Mouse (Mus musculus): ENCODE data around the gene Crlf1.
A peak's percentile ranks its signal among the peaks of the same experiment; 100 is the strongest.

Crlf1 gene

DNA sequence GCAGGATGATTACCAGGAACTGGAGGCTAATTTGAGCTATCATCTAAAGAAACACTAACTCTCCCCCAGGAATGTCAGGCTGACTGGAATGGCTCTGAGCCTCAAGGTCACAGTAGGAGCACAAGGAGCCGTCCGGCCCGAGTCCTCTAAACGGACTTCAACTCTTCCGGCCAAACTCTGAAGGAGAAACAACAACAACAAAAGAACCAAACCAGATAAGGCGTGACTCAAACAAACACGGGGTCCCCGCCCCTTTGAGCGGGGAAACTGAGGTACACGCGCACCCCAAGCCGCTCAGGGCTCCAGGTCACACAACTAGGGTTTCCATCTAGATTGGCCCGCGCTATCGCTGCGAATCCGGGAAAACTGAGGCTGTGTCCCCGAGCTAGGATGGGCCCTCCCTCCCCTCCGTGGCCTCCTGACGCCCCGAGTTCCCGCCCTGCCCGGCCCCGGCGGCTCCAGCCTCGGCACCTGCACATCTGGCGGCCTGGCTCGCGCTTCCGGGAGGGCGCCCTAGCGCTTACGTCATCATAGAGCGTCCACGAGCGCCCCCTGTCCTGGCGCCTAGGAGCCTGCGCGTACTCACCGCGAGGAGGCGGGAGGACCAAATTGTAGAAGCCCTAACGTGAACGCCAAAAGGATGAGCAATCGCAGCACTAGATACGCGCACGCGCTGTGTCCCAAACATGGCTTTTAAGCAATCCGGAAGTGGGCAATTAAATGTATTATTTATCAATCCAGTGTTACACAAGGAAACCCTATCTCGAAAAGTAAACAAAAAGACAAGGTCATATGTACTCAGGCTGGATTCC is 29.8 kb downstream of the Crlf1 start:
- peak; percentile 97 for DNase-seq (ENCODE audit: inconsistent ontology term)

DNA sequence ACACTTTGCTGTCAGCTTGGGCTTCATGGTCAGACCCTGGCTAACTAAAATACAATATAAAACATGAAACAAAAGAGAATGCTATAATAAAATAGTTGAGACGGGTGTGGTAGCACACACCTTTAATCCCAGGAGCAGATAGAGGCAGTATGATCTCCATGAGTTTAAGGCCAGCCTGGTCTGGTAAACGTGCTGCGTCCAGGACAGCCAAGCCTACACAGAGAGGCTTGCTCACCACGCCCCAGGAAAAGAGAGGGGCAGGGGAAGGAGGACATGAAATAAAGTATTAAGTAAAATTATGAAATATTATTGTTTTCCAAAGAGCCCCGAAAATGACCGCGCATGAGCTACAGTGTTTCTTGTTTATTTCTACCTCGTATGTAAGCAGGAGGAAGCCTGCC is 34.2 kb downstream of the Crlf1 start:
- DNase-seq (ENCODE audit: inconsistent ontology term), result no peak

DNA sequence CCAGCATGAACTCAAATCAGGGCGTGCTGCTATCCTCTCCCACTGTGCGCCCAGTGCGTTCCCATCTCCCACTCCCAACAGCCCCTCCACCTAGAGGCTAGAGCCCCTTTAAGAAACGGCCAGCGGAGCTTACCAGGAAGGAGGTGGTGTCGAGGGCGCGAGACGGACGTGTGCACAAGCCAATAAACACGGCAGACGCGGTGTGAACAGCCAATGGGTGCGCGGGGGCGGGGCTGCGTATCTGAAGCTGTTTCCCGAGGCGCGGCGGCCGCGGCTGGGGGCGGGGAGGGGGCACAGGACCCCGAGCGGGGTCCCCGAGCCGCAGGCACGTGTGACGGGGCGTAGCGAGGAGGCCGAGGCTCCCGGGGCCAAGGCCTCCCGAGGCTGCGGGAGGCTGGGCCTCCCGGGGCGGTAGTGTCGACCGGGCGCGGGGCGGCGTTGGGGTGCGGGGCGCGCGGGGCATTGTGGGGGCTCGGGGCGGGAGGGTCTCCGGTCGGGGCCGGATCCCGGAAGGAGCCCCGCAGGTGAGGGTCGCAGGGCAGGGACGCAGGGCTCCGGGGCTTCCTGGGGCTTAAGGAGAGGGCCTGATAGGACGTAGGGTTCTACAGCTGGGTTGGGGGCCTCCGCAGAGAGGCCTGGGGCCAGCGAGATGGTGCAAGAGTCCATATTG is 34.7 kb downstream of the Crlf1 start, which contains the start of the genes Fkbp8 and Kxd1:
Gene Fkbp8 (plus strand): TSS at position 213 of the 670 bp plus-strand sequence.
Gene Kxd1 (minus strand): TSS at position 445 of the 670 bp plus-strand sequence.
- peak; percentile 97 for DNase-seq (ENCODE audit: inconsistent ontology term)

DNA sequence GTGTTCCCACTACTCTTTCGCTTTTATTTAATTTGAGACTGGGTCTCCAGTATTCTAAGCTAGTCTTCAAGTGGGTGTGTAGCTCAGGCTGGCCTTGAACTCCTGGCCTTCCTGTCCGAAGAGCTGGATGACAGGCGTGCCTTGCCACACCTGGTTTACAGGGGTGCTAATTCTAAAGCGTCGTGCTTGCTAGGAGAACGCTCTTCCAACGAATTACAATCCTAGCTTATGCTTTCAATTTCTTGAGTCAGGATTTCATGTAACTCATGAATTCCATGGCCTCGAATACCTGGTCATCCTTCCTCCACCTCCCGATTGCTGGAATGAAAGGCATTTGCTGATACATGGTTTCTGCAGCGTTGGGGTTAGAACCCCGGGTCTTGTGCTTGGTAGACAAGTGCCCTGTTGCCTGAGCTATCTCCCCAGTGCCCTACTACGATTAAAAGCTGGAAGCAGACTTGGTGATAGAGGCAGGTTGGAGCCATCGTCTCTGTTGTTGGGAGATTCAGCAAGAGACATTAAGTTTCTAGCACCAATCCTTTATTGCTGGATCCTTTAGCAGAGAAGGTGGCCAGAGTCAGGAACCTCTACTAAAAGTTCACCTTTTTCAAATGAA is 35.3 kb downstream of the Crlf1 start:
- no peak for DNase-seq (ENCODE audit: inconsistent ontology term)

DNA sequence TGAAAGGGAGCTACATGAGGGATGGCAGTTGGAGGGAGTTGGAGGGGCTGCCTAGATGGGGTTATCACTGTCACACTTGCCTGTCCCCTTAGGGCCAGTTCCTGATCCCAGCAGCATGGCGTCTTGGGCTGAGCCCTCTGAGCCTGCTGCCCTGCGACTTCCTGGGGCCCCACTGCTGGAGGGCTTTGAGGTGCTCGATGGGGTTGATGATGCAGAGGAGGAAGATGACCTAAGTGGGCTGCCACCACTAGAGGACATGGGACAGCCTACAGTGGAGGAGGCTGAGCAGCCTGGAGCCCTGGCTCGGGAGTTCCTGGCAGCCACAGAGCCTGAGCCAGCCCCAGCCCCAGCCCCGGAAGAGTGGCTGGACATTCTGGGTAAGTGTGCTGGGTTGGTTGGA is 36.3 kb downstream of the Crlf1 start:
- DNase-seq (ENCODE audit: inconsistent ontology term), result no peak

DNA sequence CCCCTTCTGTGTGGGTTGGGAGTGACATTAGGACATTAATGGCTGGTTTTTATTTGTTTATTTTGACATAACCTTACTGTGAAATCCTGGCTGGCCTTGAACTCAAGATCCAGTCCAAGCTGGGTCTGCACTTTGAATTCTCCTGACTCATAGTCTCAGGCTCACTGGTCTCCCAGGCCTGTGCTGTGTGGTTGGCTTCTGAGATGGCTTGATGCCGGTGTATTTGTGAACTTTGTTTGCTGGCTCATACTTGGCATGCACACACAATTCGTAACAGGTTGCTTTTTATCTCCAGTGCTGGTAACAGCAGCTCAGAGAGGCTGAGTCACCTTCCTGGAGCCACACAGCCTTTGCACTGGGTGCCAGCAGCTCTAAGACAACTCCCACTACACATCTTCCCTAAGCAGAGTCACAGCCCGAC is 36.8 kb downstream of the Crlf1 start:
- DNase-seq (ENCODE audit: inconsistent ontology term), result no peak

DNA sequence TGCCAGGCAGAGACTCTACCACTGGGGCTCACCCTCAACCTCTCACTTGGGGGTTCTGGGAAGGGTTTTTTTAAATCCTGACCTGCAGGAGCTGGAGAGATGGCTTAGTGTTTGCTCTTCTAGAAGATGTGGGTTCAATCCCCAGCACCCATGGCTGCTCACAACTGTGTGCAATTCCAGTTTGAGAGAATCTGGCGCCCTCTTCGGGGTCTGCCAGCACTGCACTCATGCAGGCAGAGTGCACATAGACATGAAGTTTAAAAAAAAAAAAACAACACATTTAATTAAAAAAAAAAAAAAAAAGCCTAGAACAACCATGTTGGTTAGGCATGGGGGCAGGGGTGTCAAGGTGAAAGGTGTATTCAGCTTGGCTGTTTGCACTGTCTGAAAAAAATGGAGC is 37.4 kb downstream of the Crlf1 start:
- no peak for DNase-seq (ENCODE audit: inconsistent ontology term)

DNA sequence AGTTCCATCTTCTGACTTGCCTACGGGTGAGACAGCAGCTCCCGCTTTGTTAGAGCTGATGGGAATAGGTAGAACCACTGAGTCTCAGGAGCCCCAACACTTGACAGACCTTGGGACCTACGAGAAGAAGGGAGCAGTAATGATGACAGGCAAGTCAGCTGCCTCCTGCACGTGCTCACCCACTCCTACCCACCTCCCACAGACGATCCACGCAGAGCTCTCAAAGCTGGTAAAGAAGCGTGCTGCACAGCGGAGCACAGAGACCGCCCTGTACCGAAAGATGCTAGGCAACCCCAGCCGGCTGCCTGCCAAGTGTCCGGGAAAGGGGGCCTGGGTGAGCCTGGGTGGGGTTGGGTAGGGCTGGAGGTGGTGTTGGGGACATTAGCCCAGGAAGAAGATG is 41.3 kb downstream of the Crlf1 start:
- no peak for DNase-seq (ENCODE audit: inconsistent ontology term)

DNA sequence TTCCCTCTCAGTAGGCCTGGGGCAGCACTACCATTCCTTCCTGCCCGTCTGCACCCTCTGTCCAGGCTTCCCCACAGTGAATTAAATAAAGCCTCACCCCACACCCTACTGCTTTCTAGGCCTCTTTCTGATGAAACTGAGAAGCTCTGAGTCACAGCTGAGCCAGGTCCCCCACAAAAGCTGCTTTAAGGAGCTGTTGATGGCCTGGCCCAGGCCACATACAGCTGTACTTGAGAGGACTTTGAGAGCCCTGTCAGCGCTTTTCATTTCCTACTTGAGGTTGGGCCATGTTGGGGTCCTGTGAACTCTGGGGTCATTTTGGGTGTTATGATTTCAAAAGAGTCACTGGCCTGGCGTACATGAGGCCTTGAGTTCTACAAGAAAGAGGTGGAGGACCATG is 42.3 kb downstream of the Crlf1 start:
- no peak for DNase-seq (ENCODE audit: inconsistent ontology term)

DNA sequence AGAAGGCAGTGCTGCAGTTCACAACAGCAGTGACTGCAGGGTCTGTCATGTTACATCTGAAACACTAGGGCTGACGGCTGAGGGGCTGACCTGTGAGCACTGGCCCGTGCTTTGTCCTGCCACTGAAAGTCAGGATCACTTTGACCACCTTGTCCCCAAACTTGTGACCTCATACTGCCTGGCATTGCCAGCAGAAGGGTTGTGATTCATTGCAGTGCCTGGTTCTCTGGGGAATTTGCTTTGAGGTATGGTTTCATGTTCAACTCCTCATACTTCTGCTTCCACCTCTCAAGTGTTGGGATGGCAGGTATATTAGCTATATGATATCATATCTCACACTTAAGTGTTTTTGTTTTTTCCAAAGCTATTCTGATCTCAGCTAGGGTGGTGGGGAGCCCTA is 42.7 kb downstream of the Crlf1 start:
- no peak for DNase-seq (ENCODE audit: inconsistent ontology term)

DNA sequence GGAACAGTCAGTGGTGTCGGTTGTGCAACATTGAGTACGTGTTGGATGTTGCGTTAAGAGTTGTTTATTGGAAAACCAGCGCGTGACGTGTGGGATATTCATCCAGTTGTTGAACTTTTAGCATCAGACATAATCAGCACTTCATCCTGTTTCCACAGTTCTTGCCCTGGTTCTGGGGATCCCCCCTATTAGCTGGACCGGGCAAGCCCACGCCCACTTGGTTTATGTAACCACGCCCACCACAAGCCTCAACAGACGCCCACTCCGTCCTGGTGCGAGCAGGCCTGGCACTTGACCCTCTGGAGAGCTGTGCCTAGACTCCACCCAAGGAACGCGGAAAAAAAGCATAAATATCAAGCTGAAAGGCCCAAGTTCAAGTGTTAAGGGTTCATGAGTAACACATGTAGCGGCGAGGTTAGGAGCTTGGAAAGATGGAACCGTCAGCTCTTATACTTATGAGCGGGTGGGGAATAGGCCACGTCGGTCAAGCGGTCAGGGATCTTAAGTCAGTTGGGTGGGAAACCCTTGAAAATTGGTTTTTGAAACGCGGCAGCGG is 45.1 kb downstream of the Crlf1 start:
- peak; percentile 72 for DNase-seq (ENCODE audit: inconsistent ontology term)

DNA sequence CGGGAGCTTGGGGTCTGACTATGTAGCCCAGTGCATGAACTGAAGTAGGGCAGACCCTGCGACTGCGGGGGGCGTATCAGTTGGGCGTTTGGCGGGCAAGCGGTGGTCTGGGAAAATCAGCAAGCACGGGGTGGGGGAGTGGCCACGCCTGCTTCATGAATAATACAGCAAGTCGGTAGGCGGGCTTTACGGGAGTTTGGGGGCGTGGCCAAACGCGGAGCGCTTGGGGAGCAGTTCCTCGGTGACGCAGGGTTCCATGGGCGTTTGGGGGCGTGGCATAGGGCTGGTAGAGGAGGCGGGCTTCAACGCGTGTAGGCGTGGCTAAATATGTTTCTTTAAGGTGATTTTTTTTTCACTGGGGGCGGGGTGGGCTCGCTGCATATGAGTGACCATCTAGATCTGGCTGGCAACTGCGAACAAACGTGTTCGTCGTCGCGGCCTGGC is 45.7 kb downstream of the Crlf1 start:
- DNase-seq (ENCODE audit: inconsistent ontology term), result peak; percentile 99

DNA sequence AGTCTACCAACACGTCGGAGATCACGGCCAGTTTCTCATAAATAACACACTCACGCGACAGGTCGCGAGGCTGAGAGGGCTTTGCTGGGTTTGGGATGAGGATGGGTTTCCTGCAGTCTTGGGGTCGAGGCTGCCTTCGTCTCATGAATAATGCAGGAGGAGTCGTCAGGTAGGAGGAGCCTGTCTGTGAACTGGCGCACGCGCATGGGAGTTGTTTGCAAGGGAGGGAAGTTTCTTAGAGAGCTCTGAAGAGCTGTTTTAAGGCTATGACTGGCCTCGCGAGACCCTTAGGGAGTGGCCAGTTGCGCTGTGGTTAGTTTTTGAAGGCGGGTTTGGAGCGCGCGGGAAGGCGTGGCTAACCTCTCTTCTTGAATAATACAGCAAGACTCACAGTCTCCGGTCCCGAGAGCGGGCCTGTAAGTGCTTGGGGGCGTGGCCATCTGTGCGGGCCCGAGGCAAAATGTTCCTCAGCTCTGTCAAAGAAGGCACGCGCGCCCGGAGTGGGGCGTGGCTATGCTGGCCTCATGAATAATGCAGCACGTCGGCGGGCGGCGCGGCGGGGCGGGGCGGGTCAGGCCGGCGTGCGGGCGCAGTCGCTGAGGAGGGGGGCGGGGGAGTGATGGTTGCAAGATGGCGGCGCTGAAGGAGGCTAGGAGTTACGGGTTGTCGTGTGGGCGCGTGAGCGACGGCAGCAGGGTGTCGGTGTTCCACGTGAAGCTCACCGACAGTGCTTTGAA is 46.3 kb downstream of the Crlf1 start, which contains the start of gene Ell:
Gene Ell (plus strand): TSS at position 381 of the 737 bp plus-strand sequence.
- DNase-seq (ENCODE audit: inconsistent ontology term), result peak; percentile 100

DNA sequence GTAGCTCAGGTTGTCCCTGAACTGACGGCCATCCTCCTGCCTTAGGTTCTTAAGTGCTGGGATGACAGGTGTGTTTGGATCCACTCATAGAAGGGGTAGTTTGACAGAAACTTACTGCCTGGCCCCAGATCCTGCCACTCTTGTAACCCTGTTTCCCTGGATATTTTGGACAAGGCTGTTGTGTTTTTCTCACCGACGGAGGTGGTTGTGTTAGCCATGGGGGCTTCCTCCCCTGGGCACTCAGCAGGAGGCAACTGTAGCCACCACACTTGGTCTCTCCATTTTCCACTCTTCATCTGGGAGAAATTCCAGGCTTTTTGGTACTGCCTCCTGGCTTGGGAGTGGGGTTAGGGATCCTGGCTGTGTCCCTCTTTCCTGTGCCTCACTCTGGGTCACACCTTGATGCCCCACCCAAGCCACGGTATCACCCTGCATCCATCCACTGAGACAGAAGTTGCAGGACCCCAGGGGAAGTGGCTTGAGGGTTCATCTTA is 47.1 kb downstream of the Crlf1 start:
- no peak for DNase-seq (ENCODE audit: inconsistent ontology term)

DNA sequence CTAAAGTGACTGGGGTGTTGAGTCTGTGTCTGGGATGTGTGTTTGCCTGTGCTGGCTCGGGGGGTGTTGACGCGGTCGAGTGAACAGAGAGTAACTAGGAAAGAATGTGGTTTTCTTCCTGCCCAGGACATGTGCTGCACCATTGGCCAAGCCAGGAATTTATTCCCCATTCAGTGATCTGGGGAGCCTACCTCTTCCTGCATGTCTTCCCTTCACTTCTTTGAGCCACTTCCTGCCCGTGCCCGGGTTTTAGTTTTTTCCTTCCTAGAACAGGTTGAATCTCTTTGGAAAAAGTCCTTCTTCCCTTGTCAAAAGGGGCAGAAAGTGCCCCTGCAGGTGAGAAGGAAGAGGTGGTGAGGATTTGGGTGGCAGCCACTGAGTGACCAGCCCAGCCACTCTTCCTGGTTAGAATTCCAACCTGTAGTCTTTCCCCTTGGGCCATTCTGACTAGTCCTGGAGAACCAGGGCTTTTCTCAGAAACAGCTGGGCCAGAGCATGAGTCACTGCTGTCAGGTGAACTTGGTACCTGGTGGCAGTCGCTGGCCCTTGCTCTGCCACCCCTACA is 47.6 kb downstream of the Crlf1 start:
- DNase-seq (ENCODE audit: inconsistent ontology term), result peak; percentile 90

DNA sequence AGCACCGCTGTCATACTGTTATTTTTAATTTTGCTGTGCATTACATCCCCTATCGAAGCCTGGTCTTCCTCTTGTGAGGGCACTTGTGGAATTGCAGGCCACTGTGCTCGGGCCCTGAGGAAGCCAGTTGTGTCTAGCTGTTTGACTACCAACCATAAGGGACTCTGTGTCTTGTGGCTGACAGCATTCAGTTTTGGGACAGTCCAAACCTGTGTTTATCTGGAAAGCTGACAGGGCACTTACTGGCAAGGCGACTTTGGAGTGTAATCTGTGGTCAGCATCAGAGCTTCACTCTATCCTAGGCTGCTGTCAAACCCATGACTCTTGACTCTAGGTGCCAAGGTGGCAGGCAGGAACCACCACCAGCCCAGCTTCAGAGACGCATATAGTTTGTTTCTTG is 48.1 kb downstream of the Crlf1 start:
- DNase-seq (ENCODE audit: inconsistent ontology term), result no peak

DNA sequence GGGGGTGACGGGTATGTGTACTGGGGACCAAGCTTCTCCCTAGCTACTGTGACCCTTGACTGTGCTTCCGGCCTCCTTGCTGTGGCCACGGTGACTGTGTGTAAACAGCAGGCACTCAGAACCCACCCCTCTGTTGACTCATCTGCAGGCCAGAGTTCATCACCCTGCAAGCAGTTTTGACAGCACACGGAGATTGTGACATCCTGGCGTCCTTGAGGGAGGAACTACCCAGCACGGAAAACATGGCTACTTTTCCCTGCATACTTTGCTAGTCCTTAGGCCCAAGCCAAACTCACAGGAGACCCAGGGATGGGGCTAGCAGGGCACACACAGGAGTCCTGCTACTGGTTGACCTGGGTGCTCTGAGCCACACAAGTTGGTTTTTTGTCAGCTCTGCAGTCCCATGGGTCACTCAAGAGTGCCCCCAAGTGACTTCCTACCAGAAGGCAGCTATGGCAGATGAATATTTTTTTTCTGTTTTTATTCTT is 51.3 kb downstream of the Crlf1 start:
- no peak for DNase-seq (ENCODE audit: inconsistent ontology term)

DNA sequence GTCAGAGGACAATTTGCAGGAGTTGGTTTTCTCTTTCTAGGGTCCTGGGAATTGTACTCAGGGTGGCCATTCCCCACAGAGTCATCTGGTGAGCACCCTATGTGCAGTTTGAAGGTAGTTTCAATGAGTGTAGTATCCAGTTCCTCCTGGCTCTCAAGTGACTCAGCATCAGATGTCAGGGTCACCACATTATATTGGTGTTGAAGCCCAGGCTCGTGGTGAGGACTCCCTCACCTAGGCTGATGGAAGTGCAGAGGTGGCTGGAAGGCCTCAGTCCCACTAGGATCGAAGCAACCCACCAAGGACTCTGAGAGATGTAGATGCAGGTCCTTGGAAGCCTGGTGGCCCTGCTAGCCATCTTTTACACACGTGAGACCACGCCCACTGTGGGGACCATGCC is 53.5 kb downstream of the Crlf1 start:
- DNase-seq (ENCODE audit: inconsistent ontology term), result no peak

DNA sequence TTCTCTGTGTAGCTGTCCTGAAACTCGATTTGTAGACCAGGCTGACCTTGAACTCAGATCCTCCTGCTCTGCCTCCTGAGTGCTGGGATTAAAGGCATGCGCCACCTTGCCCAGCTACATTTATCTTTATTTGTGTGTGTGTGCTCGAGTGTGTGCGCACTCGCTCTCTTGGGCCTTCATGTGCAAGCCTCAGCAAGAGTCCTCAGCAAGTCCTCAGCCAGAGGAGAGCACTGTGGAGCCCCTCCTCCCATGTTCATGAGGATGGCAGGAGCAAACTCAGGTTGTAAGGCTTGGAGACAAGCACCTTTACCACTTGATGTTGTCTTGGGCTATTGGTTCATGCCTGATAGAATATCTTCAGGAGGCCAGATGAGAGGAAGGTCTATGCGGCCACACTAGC is 54.8 kb downstream of the Crlf1 start:
- DNase-seq (ENCODE audit: inconsistent ontology term), result no peak

DNA sequence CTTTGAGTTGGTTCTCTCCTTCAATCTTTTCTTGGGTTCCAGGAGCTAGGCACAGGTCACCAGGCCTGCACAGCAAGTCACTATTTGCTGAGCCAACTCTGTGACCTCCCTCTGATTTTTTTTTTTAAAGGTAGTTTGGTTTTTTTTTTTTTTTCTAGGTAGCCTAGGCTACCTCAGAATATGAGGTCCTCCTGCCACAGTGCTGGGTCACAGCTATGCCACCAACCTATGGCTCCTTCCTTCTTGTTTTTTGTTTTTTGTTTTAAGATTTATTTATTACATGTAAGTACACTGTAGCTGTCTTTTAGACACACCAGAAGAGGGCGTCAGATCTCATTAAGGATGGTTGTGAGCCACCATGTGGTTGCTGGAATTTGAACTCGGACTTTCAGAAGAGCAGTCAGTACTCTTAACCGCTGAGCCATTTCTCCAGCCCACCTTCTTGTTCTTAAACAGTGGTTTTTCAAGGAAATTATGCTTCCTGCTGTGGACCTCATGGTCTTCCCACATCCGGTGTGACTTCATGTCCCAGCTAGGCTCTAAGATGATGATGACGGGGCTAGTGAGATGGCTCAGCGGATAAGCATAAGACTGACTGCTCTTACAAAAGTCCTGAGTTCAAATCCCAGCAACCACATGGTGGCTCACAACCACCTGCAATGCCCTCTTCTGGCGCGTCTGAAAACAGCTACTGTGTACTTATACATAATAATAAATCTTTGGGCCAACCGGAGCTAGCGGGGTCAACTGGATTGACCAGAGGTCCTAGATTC is 56.6 kb downstream of the Crlf1 start:
- DNase-seq (ENCODE audit: inconsistent ontology term), result no peak

Measured in Muller cell, postnatal 12 days (primary cell).